Mouse (Mus musculus): ENCODE measurements around the gene Plgrkt.

The Plgrkt gene

DNA sequence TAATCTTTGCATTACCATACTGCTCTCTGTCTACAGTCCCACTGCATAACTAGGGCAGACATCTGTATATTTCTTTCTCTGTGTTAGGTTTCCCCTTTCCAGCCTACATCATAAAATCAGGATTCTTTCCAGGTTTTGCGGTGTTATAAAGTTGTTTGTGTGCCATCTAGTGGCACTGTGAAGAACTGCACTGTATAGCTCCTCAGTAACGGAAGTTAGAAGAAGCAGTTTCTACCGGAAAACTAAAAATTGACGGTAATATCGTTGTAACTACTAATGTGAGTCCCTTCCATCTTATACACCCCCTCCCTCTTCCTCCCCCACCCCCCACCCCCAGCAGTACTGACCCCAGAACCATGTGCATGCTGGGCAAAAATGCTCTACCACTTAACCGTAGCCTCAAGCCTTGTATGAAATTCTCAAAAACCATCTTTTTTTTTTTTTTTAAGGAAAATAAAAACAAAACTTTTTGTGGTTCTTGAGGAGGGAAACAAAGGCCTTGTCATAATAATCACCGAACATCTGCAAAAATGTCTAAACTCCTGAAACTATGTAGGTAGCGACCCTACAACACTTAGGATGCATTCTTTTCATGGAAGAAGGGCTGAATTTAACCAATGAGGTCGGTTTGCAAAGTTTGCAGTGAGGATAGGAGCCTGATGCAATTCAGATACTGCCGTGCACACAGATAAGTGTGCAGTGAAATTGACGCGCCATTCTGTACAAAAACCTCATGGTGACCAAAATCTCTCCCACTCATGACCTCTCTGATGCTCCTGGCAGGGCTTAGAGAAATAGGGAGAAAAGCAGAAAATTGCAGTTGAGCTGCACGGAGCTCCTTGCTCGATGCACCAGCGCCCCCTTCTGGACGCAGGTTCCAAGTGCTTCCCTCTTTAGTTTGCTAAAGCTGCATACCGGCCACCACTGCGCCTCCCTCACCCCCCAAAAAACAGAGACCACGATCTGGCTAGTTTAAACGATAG is 12.0 kb downstream of the Plgrkt start:
- DNase-seq (ENCODE audit: low read depth, low spot score), result peak; percentile 77

GRCm38 (mm10) chr19:29350991-29351390 is 16.2 kb downstream of the Plgrkt start:
- no peak for DNase-seq (ENCODE audit: low read depth, low spot score)

DNA sequence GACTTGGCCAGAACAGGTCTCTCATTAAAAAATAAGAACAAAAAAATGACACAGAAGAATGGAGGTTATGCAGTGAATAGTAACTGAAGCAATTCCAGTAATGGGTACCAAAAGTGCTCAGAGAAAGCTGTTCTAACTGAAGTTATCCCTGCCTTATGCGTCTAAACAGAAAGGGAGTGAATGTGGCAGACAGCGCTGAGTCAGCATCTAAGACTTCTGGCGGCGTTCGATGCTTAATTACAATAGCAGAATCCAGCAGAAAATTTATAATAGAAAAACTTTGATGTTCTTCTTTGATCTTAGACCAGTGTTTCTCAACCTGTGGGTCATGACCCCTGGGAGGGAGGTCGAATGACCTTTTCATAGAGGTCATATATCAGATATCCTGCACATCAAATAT is 21.6 kb downstream of the Plgrkt start:
- DNase-seq (ENCODE audit: low read depth, low spot score), result no peak

DNA sequence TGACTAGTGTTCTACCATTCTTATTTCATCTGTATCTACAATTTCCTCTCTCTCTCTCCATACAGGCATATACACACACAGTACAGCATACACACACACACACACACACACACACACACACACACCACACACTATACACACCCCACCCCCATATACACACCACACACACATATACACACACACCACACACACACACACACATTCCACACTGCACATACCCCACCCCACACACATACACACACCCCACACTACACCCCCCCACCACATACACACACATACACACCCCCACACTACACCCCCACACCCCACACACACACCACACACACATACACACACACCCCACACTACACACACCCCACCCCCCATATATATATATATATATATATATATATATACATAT is 22.3 kb downstream of the Plgrkt start:
- DNase-seq (ENCODE audit: low read depth, low spot score), result no peak

GRCm38 (mm10) chr19:29342281-29342680 is 24.9 kb downstream of the Plgrkt start:
- no peak for DNase-seq (ENCODE audit: low read depth, low spot score)

GRCm38 (mm10) chr19:29341029-29341428 is 26.2 kb downstream of the Plgrkt start:
- DNase-seq (ENCODE audit: low read depth, low spot score), result no peak

DNA sequence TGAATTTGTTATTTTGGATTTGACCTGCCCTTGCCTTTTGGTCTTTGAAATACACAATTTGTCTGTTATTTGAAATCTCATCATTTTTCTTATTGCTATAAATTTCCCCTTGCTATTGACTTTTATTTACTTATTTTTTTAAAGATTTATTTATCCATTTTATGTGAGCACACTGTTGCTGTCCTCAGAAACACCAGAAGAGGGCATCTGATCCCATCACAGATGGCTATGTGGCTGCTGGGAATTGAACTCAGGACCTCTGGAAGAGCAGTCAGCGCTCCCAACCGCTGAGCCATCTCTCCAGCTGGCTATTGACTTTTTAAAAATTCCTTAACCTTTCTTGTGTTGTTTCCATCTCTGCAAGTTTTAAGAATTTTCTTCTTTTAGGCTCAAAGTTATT is 30.6 kb downstream of the Plgrkt start:
- DNase-seq (ENCODE audit: low read depth, low spot score), result no peak

DNA sequence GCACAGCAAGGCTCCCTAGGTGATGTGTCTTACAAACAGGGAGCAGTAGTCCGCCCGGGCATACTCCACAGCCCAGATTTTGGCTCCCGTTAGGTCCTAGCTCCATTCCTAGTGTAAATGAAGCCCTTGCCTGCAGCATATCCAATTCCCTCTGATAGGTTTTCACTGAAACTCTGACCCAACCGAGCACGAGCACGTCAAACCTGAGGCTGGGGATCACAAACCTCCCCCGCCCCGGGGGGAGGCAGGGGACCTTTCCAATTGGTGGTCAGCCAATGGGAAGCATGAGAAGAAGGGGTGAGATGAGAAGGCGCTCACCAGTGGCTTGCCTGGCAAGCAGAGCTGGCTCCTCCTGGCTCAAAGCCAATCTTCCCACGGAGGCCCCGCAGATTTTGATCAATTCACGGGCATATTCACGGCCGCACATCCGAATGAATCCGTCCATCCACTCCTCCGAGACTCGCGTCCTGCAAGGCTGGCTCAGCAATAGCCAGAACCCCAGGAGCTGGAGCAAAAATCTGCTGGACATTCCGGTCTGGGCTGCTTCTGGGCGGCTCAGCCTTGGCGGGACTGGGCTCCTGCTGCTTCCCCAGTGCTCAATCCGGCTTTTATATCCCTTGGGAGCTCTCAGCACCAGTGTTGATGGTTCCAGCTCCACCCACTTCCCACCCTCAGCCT is 33.0 kb downstream of the Plgrkt start, which contains the start of gene Rln1:
Gene Rln1, minus strand, starts transcription at position 603 of the 678 bp plus-strand sequence.
- DNase-seq (ENCODE audit: low read depth, low spot score), result no peak

DNA sequence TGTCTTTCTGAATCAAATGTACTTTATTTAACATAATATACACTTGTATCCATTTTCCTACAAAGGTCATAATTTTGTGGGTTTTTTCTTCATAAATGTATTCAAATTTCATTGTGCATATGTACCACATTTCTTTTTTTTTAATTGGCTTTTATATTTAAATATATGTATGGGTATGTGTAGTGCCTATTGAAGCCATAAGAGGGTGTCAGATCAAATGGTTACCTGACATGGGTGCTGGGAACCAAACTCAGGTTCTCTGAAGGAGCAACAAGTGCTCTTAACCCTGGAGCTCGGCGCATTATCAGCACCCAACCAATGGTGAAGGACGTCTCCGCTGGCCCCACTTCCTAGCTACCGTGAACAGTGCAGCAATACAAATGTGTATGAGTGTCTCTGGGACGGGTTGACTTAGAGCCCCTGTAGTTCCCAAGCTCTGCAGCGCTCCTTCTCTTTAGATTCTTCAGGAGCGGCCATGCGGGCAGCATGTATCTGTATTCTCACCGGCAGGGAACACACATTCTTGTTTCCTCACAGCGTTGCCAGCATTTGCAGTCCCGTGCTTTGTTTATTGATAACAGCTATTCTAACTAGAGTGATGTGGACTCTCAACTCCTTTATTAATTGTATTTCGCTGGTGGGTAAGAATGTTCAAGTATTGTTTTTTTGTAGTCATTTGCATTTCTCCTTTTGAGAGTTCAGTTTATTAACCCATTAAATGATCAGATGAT is 40.2 kb downstream of the Plgrkt start:
- no peak for DNase-seq (ENCODE audit: low read depth, low spot score)

- no peak for DNase-seq (ENCODE audit: low read depth, low spot score)
These were observed 40.8 kb downstream of the Plgrkt start for GRCm38 (mm10) chr19:29326396-29326795.

- DNase-seq (ENCODE audit: low read depth, low spot score), result no peak
These were observed 41.4 kb downstream of the Plgrkt start for GRCm38 (mm10) chr19:29325852-29326180.

GRCm38 (mm10) chr19:29325053-29325851 is 41.9 kb downstream of the Plgrkt start, which contains the start of gene Insl6:
Gene Insl6, minus strand, starts transcription at chr19:29325356.
- DNase-seq (ENCODE audit: low read depth, low spot score), result peak; percentile 42

DNA sequence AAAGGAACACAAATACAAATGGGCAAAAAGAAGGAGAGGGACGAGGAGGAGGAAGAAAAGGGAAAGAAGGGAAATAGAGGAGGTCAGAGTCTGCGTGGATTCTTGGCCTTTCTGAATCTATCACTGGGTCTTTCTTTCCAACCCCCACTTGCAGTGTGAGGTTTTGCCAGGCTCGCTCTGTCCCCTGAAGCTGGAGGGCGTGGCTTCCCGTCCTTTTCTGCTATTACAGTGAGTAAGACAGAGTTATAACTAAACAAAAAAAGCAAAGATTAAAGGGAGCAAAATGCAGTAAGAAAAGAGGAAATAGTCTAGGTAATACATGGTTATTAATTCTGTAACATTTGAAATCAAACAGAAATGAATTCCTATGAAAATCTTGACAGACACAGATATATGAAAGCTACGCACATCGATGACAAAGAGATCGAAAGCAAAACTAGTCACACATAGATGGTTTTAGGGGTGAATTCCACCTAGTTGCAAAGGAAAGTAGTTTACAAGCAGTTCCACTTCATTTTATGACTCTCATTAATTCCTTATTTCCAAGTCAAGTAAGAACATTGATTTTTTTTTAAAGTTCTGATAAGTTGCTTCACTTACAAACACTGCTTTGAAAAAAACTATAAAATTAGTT is 43.7 kb downstream of the Plgrkt start:
- DNase-seq (ENCODE audit: low read depth, low spot score), result no peak

DNA sequence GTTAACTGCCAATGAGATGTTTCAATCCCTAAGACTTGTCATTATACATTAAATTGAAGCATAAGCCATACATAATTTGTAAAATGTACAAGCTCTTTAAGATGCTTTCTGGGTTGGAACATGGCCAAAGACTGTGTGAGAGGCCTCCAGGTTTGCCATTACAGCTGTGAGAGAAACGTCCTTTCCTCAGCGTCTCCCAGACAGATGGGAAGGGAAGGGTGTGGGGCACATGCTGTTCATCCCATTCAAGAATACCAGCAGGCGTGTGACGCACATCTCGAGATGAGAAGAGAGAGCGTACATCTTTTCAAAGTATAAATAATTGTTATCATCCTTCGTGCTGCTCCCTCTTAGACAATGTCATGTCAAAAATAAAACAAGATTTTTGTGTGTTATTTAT is 54.5 kb downstream of the Plgrkt start:
- DNase-seq (ENCODE audit: low read depth, low spot score), result no peak

GRCm38 (mm10) chr19:29311791-29312190 is 55.4 kb downstream of the Plgrkt start:
- no peak for DNase-seq (ENCODE audit: low read depth, low spot score)

DNA sequence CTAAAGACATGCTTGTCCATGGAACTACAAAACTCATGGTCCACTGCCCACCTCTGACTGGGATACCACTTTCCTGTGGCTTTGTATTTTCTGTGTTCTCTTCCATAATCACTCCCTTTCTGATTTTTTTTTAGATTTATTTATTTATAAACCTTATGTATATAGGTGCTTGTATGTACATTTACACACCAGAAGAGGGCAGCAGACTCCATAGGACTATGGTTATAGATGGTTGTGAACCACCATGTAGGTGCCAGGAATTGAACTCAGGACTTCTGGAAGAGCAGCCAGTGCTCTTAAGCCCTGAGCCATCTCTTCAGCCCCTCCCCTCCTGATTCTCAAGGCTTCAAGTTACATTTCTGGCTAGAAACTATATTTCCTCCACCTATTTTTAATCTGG is 58.4 kb downstream of the Plgrkt start:
- DNase-seq (ENCODE audit: low read depth, low spot score), result no peak

GRCm38 (mm10) chr19:29302119-29302518 is 65.1 kb downstream of the Plgrkt start:
- DNase-seq (ENCODE audit: low read depth, low spot score), result no peak

- no peak for DNase-seq (ENCODE audit: low read depth, low spot score)
These were observed 66.3 kb downstream of the Plgrkt start for GRCm38 (mm10) chr19:29300919-29301318.

All from c-Kit-negative CD71-positive TER-119-positive erythroid progenitor cells, embryonic 14.5 days (primary cell).